Mouse (Mus musculus) retina, embryonic 14.5 days (tissue): ENCODE measurements around the gene Zbtb16.

Experiments
- DNase-seq: peaks from one replicate; pipeline ENCODE4 v3.0.0-alpha.2; 2015; ENCODE audit warnings: low spot score

Zbtb16 gene

GRCm38 (mm10) chr9:48670156-48670555 lies 165.9 kb downstream of the Zbtb16 start:
- no peak for DNase-seq

GRCm38 (mm10) chr9:48669672-48670071 lies 166.3 kb downstream of the Zbtb16 start:
- no peak for DNase-seq

DNA sequence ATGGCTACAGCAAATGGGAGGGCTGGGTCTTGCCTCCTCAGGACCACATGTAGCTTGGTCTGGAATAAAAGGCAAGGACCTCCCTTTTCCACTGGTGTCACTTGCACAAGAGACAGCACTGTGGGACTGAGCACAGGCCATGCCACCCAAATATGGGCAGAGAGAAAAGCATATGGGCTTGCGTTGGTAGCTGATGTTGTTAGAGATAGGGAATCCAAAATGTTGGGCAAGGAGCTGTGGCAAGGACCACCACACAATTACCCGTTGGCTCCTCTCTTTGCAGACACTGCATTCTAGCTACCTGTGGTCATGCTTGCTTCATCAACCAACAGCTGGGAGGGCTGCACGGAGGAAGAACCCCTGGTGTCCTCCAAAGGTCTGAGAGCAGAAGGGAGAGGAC lies 169.3 kb downstream of the Zbtb16 start:
- DNase-seq = no peak

- DNase-seq = peak; percentile 74
These were observed 173.0 kb downstream of the Zbtb16 start for GRCm38 (mm10) chr9:48663052-48663433.

GRCm38 (mm10) chr9:48662361-48663051 lies 173.5 kb downstream of the Zbtb16 start:
- DNase-seq = no peak

GRCm38 (mm10) chr9:48661225-48662023 lies 174.6 kb downstream of the Zbtb16 start:
- no peak for DNase-seq

DNA sequence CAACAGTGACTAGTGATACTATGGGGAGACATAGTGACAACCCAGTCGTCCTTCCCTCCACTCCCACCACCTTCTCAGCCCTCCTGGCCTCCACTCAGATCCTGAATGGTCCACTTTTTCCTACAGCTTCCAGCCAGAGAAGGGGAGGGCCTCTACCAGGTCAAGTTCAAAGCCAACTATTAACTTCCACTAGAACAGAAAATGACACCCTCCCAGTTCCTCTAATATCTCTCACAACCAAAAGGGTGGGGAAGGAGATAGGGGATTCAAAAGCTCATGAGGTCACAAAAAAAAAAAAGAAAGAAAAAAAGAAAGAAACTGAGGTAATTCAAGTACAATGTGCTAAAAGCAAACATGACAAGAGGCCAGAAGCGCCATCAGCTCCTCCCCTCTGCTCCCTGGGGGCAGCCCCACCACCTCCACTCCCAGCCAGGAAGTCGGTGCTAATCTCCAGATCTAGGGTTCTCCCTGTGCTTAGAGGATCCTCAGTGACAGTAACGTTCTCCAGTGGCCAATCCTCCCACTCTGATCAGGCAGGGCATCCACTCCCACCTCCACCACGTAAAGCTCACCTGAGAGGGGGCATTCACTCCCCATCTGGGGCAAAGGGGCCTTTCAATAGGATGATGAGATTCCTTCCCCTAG lies 180.4 kb downstream of the Zbtb16 start:
- no peak for DNase-seq

DNA sequence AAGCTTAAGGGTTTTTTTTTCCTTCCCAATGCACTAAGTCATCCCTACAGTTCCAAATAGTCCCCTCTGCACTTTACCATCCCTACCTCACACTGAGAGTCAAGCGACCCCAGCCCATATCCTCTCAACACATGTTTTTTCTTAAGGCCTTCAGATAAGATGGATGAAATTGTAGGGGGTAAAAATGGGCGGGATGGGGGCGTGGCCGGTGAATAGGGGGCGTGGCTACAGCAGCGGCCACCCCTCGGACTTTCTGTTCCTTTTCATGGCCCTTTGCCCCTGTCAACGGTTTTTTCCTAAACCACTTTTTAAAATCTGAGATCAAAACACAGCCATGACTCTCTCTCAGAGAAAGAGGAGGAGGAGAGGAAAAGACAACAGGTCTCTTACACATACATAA lies 181.3 kb downstream of the Zbtb16 start:
- DNase-seq = no peak

DNA sequence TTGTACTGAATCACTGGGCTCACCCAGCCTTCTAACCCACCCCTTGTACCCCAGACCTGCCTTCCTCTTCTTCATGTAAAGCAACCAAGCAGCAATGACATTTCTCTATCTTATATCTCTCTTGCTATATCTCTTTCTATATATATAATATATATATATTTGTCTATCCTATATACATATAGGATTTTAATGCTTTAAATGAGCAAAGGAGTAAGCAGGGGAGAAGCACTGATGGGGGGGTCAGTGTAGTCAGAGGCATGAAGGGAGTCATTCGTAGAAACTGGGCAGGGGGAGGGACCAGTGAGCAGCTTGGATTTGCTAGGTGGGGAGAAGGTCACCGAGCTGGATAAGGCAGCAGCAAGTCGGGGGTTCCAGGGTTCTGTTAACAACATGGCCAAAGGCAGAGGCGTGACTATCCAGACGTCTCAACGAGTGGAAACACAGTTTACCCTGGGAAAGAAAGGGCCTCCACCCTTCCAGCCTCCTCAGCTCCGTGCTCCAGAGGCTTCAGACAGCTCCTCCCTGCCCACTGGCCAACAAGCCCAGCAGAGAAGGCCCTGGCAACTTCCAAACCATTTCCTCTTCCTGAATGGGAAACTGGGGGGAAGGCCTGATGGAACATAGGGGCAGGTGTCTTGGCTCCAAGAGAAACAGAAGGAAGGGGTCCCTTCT lies 182.5 kb downstream of the Zbtb16 start:
- DNase-seq = no peak

DNA sequence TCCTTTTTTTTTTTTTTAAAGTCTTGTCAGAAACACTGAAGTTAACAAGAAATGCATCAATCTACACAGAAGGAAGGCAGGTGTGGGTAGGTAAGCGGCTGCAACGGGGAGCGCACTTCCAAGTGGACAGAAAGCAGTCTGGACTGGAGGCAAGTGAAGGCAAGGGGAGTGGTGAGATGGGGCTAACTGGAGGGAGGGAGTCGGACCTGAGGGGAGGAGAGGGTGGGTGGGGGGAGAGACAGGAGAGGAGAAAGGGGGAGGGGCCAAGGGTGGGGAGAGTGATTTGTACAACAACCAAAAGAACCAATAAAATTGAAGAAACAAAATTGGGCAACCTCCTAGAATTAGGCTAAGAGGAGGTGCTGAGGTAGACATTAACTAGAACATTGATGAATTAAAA lies 184.0 kb downstream of the Zbtb16 start:
- no peak for DNase-seq

DNA sequence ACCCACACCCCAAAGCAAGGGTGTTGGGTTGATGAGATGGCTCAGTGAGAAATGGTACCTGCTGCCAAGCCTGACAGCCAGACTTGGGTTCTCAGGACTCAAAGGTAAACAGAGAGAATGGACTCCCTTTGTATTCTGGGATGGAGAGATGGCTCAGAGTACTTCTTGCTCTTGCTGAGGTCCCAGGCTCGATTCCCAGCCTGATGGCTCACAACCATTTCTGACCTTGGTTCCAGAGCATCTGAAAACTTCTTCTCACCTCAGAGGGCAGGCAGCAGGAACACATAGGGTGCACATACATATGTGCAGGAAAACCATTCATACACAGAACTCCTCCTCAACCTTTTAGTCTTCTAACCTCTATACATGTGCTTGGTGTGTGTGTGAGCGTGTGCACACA lies 185.2 kb downstream of the Zbtb16 start:
- DNase-seq = no peak

DNA sequence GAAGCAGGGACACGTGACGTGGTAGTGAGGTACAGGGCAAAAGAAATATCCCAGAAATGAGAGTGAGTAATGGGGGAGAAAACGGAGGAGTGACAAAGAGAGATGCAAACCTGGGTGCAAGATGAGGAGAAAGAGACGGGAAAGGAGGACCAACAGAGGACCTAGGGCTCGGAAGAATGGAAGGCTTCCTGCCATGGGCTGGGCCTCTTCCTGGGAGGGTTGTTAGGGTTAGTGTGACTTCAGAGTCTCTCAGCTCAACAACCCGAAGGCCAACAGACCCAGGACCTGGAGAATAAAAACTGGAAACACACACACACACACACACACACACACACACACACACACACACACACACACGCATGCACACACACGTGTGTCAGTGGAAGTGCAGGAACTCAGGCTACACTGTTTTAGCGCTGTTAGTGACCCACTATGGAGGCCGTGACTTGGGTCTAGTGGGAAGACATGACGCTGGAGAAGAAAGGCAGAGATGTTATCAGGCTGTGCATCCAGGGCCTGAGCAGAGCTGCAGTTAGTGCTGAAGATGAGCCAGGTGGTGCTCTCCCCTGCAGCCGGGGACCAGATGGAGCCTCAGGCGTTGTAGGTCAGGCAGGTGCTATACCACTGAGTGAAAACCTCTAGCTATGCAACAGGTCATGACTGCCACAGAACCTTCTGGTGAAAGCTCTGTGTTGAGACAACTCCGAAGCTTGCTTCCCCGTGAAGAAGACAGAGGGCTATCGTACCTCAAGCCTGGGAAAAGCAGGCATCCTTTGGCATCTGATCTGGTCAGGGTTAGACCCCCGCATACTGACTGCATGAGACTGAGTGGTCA lies 186.0 kb downstream of the Zbtb16 start:
- DNase-seq = no peak

GRCm38 (mm10) chr9:48649098-48649766 lies 186.8 kb downstream of the Zbtb16 start:
- peak; percentile 86 for DNase-seq

DNA sequence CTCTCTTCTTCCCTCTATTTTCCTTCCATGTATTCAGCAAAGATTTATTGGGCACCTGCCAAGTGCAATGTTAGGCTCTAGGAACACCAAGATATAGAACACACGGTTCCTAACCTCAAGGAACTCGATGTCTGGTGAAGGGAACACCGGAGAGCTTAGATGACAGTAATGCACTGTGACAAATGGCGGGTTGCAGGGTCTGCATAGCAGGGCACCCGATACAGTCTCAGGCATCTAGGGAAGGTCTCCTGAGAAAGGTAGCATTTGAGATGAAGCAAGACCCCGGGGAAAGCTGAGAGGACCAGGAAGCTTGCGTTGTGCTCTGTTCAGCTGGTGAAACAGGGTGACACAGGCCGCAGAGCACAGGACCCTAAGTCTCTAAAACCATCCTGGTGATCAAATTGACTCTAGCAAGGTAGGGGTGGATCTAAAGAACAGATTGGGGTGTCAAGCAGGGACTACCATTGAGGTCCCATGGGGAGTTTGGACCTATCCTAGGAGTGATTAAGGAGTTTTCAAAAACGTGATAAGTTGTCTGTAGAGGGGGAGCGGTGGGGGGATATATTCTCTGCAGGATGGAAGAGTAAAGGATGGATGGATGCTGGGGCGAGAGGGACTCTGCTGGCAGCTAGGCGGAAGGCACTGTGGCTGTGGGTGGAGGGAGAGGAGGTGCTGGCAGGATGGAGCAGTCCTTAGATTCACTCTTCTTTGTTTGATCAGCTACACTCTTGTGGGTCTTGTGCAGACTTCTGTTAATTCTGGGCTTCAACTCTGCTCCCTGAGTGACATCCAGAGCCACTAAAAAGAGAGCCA lies 187.5 kb downstream of the Zbtb16 start:
- no peak for DNase-seq

GRCm38 (mm10) chr9:48647648-48648284 lies 188.3 kb downstream of the Zbtb16 start:
- peak; percentile 55 for DNase-seq

GRCm38 (mm10) chr9:48646781-48647647 lies 189.0 kb downstream of the Zbtb16 start:
- no peak for DNase-seq

DNA sequence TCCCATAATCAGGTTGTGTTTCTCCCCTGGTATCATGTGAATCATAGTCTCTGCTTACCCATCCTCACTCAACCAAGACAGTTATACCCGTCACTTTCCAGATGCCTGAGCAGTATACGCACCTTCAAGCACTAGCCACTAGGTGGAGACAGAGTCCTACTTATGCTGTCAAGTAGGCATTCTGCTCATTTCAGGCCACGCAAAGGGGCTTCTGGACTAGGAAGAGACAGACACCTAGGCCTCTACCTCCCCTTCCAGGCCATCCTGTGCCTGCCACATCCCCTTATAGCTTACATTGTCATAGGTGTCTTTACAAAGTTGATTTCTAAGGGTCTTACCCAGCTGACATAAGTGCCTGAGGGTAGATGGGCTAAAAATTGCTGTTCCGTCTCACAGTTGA lies 189.8 kb downstream of the Zbtb16 start:
- DNase-seq = peak; percentile 96

DNA sequence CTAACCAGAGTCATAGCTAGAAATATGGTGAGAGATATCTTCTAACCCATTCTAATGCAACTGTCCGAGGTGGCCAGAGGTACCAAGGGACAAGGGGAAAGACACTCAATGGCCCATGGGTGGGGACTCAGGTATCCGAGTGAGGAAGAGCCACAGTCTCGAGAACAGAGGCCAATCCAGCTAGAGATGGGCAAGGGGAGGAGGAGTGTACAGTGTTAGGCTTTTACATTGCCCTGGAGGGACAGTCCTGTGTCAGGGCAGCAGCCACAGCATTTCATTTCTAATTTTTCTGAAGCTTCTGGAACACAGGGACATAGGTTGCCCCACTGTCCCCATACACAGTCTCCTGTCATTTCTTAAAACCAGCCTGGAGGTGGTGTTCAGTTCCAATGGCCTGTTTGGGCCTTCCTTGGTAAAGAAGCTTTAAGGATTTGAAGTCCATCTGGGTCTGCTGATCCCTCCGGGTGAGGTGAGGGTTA lies 190.3 kb downstream of the Zbtb16 start:
- no peak for DNase-seq
